Mouse (Mus musculus) G1E (cell line): ENCODE measurements around the gene Psmb7.

Source experiments
- CTCF ChIP-seq: IDR thresholded peaks from 2 replicates; pipeline ENCODE4 v1.5.1; 2012; ENCODE audit warnings: low read depth, low read length, inconsistent platforms, mixed read lengths
- GATA1 ChIP-seq: IDR thresholded peaks from 2 replicates; pipeline ENCODE4 v1.6.1; 2012; ENCODE audit warnings: borderline replicate concordance, low read length, inconsistent platforms, mixed read lengths
- TAL1 ChIP-seq: conservative IDR thresholded peaks from 2 replicates; pipeline ENCODE4 v1.6.1; 2012; ENCODE audit warnings: low read depth, low read length, inconsistent platforms, mixed read lengths

- TF ChIP-seq CTCF (no peak), GATA1 (no peak), TAL1 (no peak)
Observed at GRCm38 (mm10) chr2:38616072-38616471, 27.8 kb downstream of the Psmb7 start.
